Mouse (Mus musculus) urinary bladder, adult 18-20 months (tissue): Measurements from ENCODE around the gene Rasl10b.

Experiments
- DNase-seq, 2 experiments: peaks; one replicate each; pipeline ENCODE4 v3.0.0; 2022; ENCODE audit warnings: low spot score in 2 of 2, mixed read lengths in 2 of 2

The Rasl10b gene

GRCm38 (mm10) chr11:83409087-83409754 is at the start of gene Rasl10b:
TSS of gene Rasl10b (plus strand) at chr11:83409137.
- no peak for DNase-seq

GRCm38 (mm10) chr11:83364656-83365055 is 44.3 kb upstream of the Rasl10b start:
- no peak for DNase-seq

GRCm38 (mm10) chr11:83371267-83371666 is 37.7 kb upstream of the Rasl10b start:
- no peak for DNase-seq

- no peak for DNase-seq
These were observed 29.1 kb upstream of the Rasl10b start for GRCm38 (mm10) chr11:83379745-83380341.

- DNase-seq = no peak
These were observed 25.9 kb upstream of the Rasl10b start for GRCm38 (mm10) chr11:83382876-83383531.

- no peak for DNase-seq
These were observed 25.4 kb upstream of the Rasl10b start for GRCm38 (mm10) chr11:83383532-83383887.

GRCm38 (mm10) chr11:83393062-83393461 is 15.9 kb upstream of the Rasl10b start:
- no peak for DNase-seq

- no peak for DNase-seq
These were observed 14.0 kb upstream of the Rasl10b start for GRCm38 (mm10) chr11:83394802-83395439.

GRCm38 (mm10) chr11:83397626-83398025 is 11.3 kb upstream of the Rasl10b start:
- no peak for DNase-seq

GRCm38 (mm10) chr11:83398724-83399123 is 10.2 kb upstream of the Rasl10b start:
- DNase-seq = no peak

- DNase-seq = no peak
These were observed 5.2 kb upstream of the Rasl10b start for GRCm38 (mm10) chr11:83403787-83404186.

- DNase-seq = no peak
These were observed 2.5 kb upstream of the Rasl10b start for GRCm38 (mm10) chr11:83406391-83406790.

GRCm38 (mm10) chr11:83408242-83408641 is 695 bp upstream of the Rasl10b start:
- DNase-seq = no peak

GRCm38 (mm10) chr11:83409792-83410291 is 905 bp downstream of the Rasl10b start:
- DNase-seq = no peak

- DNase-seq = no peak
These were observed 1.6 kb downstream of the Rasl10b start for GRCm38 (mm10) chr11:83410510-83410909.

GRCm38 (mm10) chr11:83417080-83417479 is 8.1 kb downstream of the Rasl10b start:
- peak; percentile 38 to 41 for DNase-seq

- no peak for DNase-seq
These were observed 8.8 kb downstream of the Rasl10b start for GRCm38 (mm10) chr11:83417708-83418107.

GRCm38 (mm10) chr11:83418566-83418965 is 9.6 kb downstream of the Rasl10b start:
- no peak for DNase-seq

GRCm38 (mm10) chr11:83420338-83420737 is 11.4 kb downstream of the Rasl10b start:
- no peak for DNase-seq

- DNase-seq = peak; percentile 28 to 72
These were observed 12.4 kb downstream of the Rasl10b start for GRCm38 (mm10) chr11:83421305-83421704.

GRCm38 (mm10) chr11:83424681-83425080 is 15.7 kb downstream of the Rasl10b start:
- DNase-seq = peak in 1 of 2 experiments; percentile 51

GRCm38 (mm10) chr11:83426964-83427363 is 18.0 kb downstream of the Rasl10b start:
- DNase-seq = no peak
